Mouse (Mus musculus) gastrocnemius, adult 2 months (tissue): ENCODE data around the gene Gpr183. TPM values are rescaled to one million over a fixed set of nuclear protein-coding genes. Genes with fewer than 3 reads are reported as not detected.
A peak's percentile ranks its signal among the peaks of the same experiment; 100 is the strongest.

Experiments used
- DNase-seq: peaks from one replicate; pipeline ENCODE4 v3.0.0; 2022
- H3K27ac ChIP-seq: fragments of 200-600 bp; 2 replicates; pipeline ENCODE4 v1.8.1; 2022; ENCODE audit warnings: mild to moderate bottlenecking
- H3K4me3 ChIP-seq: fragments of 200-600 bp; 2 replicates; pipeline ENCODE4 v1.8.1; 2022; ENCODE audit warnings: mild to moderate bottlenecking, moderate library complexity
- CTCF ChIP-seq: fragments of 200-600 bp; IDR thresholded peaks from 2 replicates; pipeline ENCODE4 v1.8.1; 2022; ENCODE audit warnings: antibody characterized with exemption, mild to moderate bottlenecking, moderate library complexity
- intact Hi-C: fragments of 180-260 bp; cut with DNase I; formaldehyde crosslinking; loops from one replicate; pipeline ENCODE4 v1.15.1; 2025
- total RNA-seq, 2 experiments: library from RNA; stranded (reverse); gene quantifications; 2 replicates each; pipeline ENCODE4 v1.2.3; 2021

Gene Gpr183
- total RNA-seq, 2 experiments from 2014 or later: 0.17 to 0.41 TPM

GRCm38 (mm10) chr14:121949436-121949835 is 15.6 kb downstream of the Gpr183 start:
- intact Hi-C loops: no loop called here
- no peak for TF ChIP-seq CTCF
- no peak overlapping the region for H3K4me3 ChIP-seq
- no peak for DNase-seq
- no peak overlapping the region for H3K27ac ChIP-seq

DNA sequence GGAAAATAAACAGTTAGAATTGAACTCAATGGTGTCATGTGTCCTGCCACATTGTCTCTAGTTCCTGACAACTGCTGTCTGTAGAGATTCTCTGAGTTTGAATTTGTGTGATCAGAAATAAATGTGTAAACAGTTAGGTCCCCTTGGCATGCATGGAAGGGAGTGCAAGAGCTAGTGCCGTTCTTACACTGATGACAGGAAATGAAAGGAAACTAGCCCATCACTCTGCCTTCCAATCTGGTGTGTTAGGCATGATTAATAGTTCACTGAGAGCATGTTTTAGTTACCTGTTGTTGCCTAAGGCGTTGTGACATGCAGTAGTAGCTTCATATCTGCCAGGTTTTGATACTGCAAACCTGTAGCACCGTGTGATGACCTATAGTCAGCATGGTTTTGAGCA is 17.0 kb downstream of the Gpr183 start:
- intact Hi-C loops: no loop called here
- Histone ChIP-seq H3K27ac (no peak overlapping the region), H3K4me3 (no peak overlapping the region)
- DNase-seq: no peak
- TF ChIP-seq CTCF: no peak

GRCm38 (mm10) chr14:121947201-121947760 is 17.7 kb downstream of the Gpr183 start:
- Histone ChIP-seq H3K27ac (no peak overlapping the region), H3K4me3 (no peak overlapping the region)
- no peak for DNase-seq
- intact Hi-C loops: no loop called here
- no peak for TF ChIP-seq CTCF

- no peak for TF ChIP-seq CTCF
- intact Hi-C loops: no loop called here
- no peak overlapping the region for H3K27ac ChIP-seq
- H3K4me3 ChIP-seq: no peak overlapping the region
- no peak for DNase-seq
These were observed 18.3 kb downstream of the Gpr183 start for GRCm38 (mm10) chr14:121946728-121947127.

- no peak for TF ChIP-seq CTCF
- H3K27ac ChIP-seq: no peak overlapping the region
- DNase-seq: no peak
- H3K4me3 ChIP-seq: no peak overlapping the region
- intact Hi-C loops: no loop called here
These were observed 18.9 kb downstream of the Gpr183 start for GRCm38 (mm10) chr14:121946131-121946530.

GRCm38 (mm10) chr14:121939582-121939981 is 25.4 kb downstream of the Gpr183 start:
- TF ChIP-seq CTCF: no peak
- Histone ChIP-seq H3K4me3 (no peak overlapping the region), H3K27ac (0 out of 2 replicates have a peak overlapping the region, but pooled peaks have one; percentile 31)
- intact Hi-C loops: no loop called here
- no peak for DNase-seq

- intact Hi-C loops: no loop called here
- Histone ChIP-seq H3K27ac (peak overlapping the region; percentile 61), H3K4me3 (no peak overlapping the region)
- TF ChIP-seq CTCF: no peak
- no peak for DNase-seq
These were observed 26.5 kb downstream of the Gpr183 start for GRCm38 (mm10) chr14:121938256-121939191.

- intact Hi-C loops: no loop called here
- H3K4me3 ChIP-seq: no peak overlapping the region
- no peak for DNase-seq
- H3K27ac ChIP-seq: peak overlapping the region; percentile 61
- TF ChIP-seq CTCF: no peak
These were observed 27.3 kb downstream of the Gpr183 start for GRCm38 (mm10) chr14:121937601-121938255.

- Histone ChIP-seq H3K27ac (no peak overlapping the region), H3K4me3 (no peak overlapping the region)
- DNase-seq: no peak
- TF ChIP-seq CTCF: no peak
- intact Hi-C loops: no loop called here
These were observed 28.1 kb downstream of the Gpr183 start for GRCm38 (mm10) chr14:121936856-121937255.

DNA sequence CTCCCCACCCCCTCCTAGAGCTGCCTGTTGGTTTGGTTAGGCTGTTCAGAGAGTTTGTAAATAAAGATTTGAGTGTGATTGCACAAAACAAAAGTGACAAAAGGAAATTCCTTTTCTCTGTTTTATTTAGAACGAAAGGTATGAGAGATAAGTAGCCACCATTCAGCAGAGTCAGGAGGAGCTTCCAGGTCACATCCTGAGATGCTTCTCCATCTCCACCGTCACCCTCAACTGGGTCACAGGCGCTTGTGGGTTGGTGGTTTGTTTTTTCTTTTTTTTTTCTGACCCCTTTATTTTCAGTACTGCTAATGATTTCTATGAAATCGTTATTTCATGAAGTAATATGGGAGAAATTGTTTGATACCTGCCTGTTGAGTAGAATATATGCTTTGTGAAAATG is 28.6 kb downstream of the Gpr183 start:
- DNase-seq: no peak
- H3K27ac ChIP-seq: no peak overlapping the region
- H3K4me3 ChIP-seq: no peak overlapping the region
- no peak for TF ChIP-seq CTCF
- intact Hi-C loops: no loop called here

DNA sequence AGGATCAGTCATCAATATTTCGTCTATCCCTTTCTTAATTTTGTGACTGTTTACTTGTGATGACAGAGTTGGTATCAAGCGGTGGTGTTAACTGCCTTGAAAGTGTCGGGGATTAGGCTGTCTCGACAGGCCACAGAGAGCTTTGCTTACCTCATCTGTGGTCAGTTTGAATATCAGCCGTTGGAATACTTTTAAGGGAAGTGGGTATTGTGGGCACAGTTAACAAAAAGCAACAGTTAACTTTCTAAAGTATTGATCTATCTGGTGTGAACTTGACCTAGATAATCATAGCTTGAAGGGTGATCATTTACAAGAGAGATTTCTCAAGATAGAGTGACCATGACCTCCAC is 30.4 kb downstream of the Gpr183 start:
- Histone ChIP-seq H3K27ac (no peak overlapping the region), H3K4me3 (no peak overlapping the region)
- TF ChIP-seq CTCF: no peak
- intact Hi-C loops: no loop called here
- DNase-seq: no peak

DNA sequence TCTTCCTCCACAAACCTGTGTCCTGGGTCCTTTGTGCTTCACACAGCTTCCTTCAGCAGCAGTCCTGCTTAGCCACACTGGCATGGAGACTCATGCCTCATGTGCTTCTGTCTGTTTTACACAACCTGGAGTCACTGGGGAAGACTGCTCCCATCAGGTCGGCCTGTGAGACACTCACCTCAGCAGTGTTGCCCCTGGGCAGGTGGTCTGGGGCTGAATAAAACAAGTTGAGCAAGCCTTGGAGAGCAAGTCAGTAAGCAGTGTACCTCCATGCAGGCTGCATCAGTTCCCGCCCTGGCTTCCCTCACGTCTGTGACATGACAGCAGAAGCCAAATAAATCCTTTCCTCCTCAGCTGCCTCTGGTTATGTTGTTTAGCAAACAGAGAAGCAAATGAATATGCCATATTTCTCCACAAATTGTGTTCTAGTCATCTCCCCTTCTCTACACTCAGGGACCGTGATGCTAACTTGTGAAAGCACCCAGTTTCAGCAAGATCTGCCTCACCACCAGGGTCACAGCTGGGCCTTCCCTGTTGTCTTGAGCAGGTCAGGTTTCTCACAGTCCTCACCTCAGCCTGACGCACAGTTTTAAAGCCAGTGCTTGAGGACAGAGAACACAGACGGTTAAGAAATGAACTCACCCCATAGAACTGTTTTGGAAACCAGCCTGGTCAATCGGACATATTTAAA is 30.9 kb downstream of the Gpr183 start:
- intact Hi-C loops: no loop called here
- DNase-seq: no peak
- no peak overlapping the region for H3K27ac ChIP-seq

More for the DNA sequence above, 30.9 kb downstream of the Gpr183 start:
- no peak overlapping the region for H3K4me3 ChIP-seq
- no peak for TF ChIP-seq CTCF
